Mouse (Mus musculus) megakaryocyte, embryonic 14.5 days (primary cell): Measurements from ENCODE around the gene Ms4a10.

Experiments
- FLI1 ChIP-seq: IDR thresholded peaks from 2 replicates; pipeline ENCODE4 v1.6.1; 2012; ENCODE audit warnings: low read length, inconsistent platforms, mixed read lengths
- GATA1 ChIP-seq: IDR thresholded peaks from 3 replicates; pipeline ENCODE4 v1.6.1; 2012; ENCODE audit warnings: mixed read lengths, low read length, inconsistent platforms, borderline replicate concordance

DNA sequence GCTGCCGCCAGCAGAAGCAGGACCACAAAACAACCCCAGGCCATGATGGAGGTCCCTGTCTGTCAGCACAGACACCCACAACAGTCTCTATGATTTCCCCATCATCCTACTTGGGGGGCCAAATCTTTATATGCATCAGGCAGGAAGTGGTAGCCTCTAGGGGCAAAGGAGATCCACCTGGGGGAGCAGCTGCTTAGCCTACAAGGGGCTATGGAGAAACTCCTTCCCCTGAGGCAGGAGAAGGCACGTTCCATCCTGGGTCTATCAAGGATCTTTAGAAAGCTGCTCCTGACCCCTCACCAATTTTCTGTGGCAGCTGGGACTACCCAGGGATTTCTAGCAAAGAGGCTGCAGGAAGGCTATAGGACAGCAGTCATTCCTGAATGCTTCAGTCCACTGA lies 53.9 kb downstream of the Ms4a10 start, which contains the start of gene Zp1:
- TF ChIP-seq GATA1, result no peak
- TF ChIP-seq FLI1, result no peak
